Mouse (Mus musculus): ENCODE data around the gene Ankrd53. TPM values are rescaled to one million over a fixed set of nuclear protein-coding genes. Genes with fewer than 3 reads are reported as not detected.
"Not testable (repeated sequence)": the region's sequence is repeated elsewhere in the genome, so short reads cannot be mapped to it uniquely, and the experiment has no call there.

Gene Ankrd53
- total RNA-seq, 4 experiments from 2014 or later: 0.37 to 0.38 TPM; not detected in 2

DNA sequence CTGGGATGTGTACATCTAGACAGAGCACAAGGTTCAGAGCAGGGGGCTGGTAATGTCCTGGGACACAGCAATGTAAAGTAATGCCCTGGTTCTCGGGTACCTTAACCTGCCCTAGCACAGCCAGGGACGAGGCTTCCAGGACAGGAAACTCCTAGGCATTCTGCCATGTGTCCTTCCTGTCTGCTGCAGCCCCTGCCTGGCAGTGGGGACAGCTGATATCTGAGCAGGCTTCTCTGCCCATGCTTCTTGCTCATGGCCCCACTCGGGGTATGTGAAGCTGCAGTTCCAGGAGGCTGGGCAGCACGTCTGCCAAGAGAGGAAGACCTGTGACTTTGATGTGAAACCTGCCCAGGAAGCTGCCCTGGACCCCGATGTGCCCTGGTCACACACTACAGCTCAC, 6.0 kb downstream of the Ankrd53 start:
- no peak for DNase-seq

- no peak for DNase-seq
Observed at GRCm38 (mm10) chr6:83774126-83774525, 11.7 kb downstream of the Ankrd53 start.

GRCm38 (mm10) chr6:83774781-83775563, 12.5 kb downstream of the Ankrd53 start:
- DNase-seq: no peak

GRCm38 (mm10) chr6:83775638-83776293, 13.3 kb downstream of the Ankrd53 start, which contains the start of gene Tex261:
Gene Tex261, minus strand, starts transcription at chr6:83775813.
- DNase-seq: peak; percentile 87

- DNase-seq: peak; percentile 55
Observed at GRCm38 (mm10) chr6:83778306-83778705, 15.9 kb downstream of the Ankrd53 start.

DNA sequence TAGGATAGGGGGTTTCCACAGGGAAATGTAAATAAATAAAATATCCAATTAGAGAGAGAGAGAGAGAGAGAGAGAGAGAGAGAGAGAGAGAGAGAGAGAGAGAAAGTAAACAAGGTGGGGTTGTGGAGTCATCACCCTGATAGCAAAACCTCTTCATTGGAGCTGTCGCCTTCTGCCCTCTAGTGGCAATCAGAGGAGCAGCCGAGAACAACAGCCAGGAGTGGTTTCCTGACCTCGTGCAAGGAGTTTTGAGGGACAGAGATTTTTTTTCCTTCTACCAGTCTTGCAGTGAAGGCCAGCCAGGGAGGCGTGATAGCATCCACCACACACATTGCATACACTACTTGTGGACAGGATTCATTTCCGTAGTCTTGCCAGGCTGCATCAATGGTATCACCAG, 16.6 kb downstream of the Ankrd53 start:
- peak; percentile 58 for DNase-seq

DNA sequence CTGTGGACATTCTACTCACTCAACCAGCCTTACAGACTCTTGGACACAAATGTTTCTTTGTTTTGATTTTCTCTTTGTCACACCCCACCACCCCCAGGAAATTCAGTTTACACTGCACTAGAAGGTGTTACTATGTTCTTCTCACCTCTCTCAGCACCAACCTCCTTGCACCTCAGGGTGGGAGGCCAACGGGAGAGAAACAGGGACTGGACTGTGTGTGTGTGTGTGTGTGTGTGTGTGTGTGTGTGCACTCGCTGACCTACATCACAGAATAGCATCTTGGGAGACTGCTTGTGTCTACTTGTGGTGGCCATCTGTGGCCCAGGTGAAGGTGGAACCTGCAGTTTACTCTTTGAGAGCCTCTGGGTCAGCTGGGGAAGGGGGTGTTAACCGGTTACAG, 24.0 kb downstream of the Ankrd53 start:
- DNase-seq: no peak

- DNase-seq: no peak
Observed at GRCm38 (mm10) chr6:83788554-83788953, 26.1 kb downstream of the Ankrd53 start.

DNA sequence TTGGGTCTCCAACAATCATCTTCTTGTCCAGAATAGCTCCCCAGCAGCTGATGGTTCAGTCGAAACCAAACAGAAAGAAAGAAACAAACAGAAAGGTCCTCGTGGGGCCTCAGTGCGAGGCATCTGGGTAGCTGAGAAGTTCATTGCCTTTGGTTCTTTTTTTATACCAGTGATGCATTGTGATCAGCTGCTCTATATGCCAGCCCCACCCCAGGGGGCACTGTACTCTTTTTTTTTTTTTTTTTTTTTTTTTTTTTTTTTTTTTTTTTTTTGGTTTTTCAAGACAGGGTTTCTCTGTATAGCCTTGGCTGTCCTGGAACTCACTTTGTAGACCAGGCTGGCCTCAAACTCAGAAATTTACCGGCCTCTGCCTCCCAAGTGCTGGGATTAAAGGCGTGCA, 28.1 kb downstream of the Ankrd53 start:
- not testable (repeated sequence) for DNase-seq

DNA sequence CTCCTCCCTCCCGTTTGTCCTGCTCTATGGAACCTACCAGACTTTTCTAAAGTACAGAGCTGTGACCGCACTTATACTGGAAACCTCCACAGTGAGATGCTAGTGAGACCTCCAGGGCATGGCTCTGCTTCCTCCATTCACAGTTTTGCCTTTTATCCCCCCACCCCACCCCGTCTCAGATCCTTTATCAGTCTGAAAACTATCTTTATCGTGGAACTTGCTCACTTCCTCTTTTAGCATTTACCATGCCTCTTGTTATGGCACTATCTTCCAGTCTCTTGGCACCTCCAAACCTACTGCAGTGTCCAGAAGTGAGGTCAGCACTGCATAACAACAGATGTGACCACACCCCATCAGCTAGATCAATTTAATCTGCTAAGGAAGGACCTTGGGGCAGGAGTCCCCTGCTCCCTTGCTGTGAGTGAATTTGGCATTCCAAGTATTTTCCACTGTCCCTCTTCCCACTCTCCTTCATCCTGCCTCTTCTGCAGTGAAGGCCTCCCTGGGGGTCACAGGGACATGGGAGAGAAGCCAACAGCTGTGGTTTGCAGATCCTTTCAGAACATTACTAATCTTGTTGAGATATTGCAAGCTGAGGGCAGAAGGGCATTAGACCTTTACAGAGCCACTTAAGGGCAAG, 28.9 kb downstream of the Ankrd53 start:
- DNase-seq: no peak

GRCm38 (mm10) chr6:83794760-83795296, 32.4 kb downstream of the Ankrd53 start, which contains the start of gene Nagk:
Gene Nagk, plus strand, starts transcription at chr6:83794982.
- peak; percentile 93 for DNase-seq

DNA sequence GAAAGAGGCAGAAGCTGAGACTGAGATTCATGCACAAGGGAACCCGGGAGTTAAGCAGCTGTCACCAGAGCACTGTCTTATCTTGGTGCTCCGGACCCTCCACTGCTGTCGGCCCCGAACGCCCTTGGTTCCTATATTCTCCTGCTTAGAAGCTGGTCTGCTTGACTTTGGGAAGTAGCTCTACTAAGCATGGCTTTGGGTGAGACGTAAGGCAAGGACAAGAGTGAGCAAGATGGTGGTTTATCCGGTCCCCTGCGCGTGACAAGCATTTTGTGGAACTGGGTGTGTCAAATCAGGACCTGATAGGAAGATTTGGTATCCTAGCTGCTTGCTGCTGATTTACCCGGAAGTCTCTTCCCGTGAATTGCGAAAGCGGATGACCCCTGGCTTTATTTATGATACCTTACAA, 33.1 kb downstream of the Ankrd53 start:
- DNase-seq: no peak

- DNase-seq: no peak
Observed at GRCm38 (mm10) chr6:83796686-83797085, 34.2 kb downstream of the Ankrd53 start.

GRCm38 (mm10) chr6:83802033-83802432, 39.6 kb downstream of the Ankrd53 start:
- DNase-seq: no peak

- no peak for DNase-seq
Observed at GRCm38 (mm10) chr6:83802846-83803245, 40.4 kb downstream of the Ankrd53 start.

GRCm38 (mm10) chr6:83815801-83816200, 53.4 kb downstream of the Ankrd53 start:
- DNase-seq: no peak

Other genes starting within 250 kb of the Ankrd53 start
- gene Actg2, start 226.4 kb upstream of the Ankrd53 start, total RNA-seq (2022): under 1 TPM in 3 of 4 experiments, not detected in 1; 0.28 to 0.52 (median 0.30) TPM
- 10 to 100 TPM; 24.0 to 33.4 (median 28.3) TPM for gene Stambp, start 189.9 kb upstream of the Ankrd53 start, total RNA-seq (2022)
- not detected for gene Clec4f, start 106.5 kb upstream of the Ankrd53 start, total RNA-seq (2022)
- under 1 TPM in 2 of 4 experiments, not detected in 2; 0.20 to 0.22 TPM for gene Cd207, start 84.8 kb upstream of the Ankrd53 start, total RNA-seq (2022)
- not detected for gene Vax2, start 51.4 kb upstream of the Ankrd53 start, total RNA-seq (2022)
- not detected for gene Atp6v1b1, start 19.7 kb upstream of the Ankrd53 start, total RNA-seq (2022)
- 100 to 1,000 TPM; 121 to 139 (median 124) TPM for gene Tex261, start 13.2 kb downstream of the Ankrd53 start, total RNA-seq (2022)
- 10 to 100 TPM; 55.2 to 72.7 (median 69.2) TPM for gene Nagk, start 32.3 kb downstream of the Ankrd53 start, total RNA-seq (2022)
- 10 to 100 TPM; 35.0 to 47.3 (median 40.5) TPM for gene Paip2b, start 69.1 kb downstream of the Ankrd53 start, total RNA-seq (2022)
- gene Zfp638, start 104.5 kb downstream of the Ankrd53 start, total RNA-seq (2022): 100 to 1,000 TPM in 3 of 4 experiments, 10 to 100 TPM in 1; 85.0 to 116 (median 106) TPM
- 10 to 100 TPM; 46.1 to 59.1 (median 51.7) TPM for gene Dysf, start 245.9 kb downstream of the Ankrd53 start, total RNA-seq (2022)